Mouse (Mus musculus) c-Kit-positive CD71-positive TER-119-negative erythroid progenitor cells, embryonic 14.5 days (primary cell): ENCODE measurements around the gene Olfr340.
"Not testable (repeated sequence)": the region's sequence is repeated elsewhere in the genome, so short reads cannot be mapped to it uniquely, and the experiment has no call there.

Experiments used
- DNase-seq: peaks from one replicate; pipeline ENCODE4 v3.0.0-alpha.2; 2013; ENCODE audit warnings: low read depth

Gene Olfr340

DNA sequence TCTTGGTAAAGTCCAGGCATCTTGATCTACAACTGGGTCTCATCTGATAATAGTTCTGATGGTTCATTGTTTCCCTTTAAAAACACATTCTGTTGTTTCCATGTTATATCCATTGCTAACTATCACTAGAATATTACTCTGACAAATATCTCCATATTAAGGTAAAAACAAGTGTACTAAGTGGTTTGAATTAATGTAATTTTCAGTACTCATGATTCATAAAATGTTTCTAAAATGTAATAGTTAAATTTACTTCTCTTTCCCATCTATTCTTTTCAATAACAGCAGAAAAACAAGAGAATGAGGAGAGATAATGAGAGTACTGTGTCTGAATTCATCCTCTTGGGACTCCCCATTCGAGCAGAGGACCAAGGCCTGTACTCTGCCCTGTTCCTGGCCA, at the start of gene Olfr340:
Gene Olfr340, plus strand, starts transcription at position 301 of the 400 bp plus-strand sequence.
- DNase-seq: no peak

DNA sequence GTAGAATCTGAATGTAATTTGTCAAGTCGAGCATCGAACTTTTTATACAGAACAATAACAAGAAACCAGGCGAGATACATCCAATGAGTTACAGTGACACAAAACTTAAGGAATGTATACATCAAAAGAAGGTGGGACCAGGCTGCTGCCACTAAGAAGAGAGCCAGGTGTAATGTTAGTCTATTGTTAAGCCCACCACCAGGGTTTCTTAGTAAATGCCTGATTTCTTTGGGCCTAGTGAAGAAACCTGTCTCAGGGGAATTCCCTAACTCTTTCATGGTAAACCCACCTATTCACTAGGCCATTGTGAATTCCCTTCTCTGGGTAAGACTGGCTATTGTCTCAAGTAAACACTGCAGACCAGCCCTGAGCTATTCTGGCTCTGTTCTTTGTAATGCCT, 37.2 kb upstream of the Olfr340 start:
- DNase-seq: not testable (repeated sequence)

DNA sequence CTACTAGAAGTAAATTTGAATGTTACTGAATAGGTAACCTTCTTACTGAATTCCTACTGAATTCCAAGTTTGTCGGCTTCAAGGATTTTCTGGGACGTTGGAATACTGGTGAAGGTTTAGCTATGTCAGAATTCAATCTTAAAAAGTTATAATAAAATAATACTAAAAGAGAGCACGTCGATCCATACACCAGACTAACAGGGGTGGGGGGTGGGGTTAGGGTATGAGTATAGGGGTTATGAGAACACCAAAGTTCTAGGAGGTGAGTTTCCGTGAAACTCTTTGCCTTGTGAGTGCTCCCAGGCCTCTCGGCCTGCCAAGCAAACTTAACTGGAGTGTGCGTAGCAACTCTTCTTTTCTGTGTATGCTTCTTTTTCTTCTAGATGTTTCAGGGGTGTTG, 36.8 kb upstream of the Olfr340 start:
- DNase-seq: not testable (repeated sequence)

DNA sequence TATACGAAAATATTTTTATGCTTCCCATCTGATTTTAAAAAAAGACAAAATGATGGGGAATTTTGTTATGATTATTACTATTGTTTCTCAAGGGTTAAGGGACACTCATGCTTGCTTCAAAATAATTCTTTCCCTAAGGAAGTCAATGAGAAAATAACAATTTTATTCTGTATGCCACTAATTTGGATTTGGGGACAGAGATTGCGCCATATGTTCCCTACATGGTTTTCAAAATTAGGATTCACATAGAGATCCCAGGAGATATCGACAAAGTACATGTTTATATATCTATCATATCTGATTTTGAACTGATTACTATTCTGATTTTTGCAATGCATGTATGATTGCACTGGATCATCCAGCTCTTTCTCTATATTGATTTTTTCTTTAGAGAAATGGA, 33.7 kb upstream of the Olfr340 start, which contains the start of gene Olfr339:
Gene Olfr339, plus strand, starts transcription at position 301 of the 400 bp plus-strand sequence.
- no peak for DNase-seq

DNA sequence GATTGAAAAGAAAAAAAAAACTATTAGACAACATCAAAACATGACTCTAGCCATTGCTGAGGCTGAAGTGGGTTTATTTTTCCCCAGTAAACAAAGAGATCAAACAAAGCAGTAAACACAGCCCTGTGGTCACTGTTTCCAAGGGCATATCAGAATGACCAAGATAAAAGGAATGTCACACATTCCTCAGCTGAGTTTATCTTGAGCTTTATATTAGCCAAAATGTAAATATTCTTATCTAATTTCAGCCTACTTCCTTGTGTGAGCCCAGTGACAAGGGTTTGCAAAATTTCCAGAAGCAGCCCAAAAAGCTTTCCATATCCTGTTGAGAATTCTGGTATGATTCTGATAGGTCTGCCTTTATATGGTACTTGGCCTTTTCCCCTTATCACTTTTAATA, 21.2 kb downstream of the Olfr340 start:
- DNase-seq: no peak

DNA sequence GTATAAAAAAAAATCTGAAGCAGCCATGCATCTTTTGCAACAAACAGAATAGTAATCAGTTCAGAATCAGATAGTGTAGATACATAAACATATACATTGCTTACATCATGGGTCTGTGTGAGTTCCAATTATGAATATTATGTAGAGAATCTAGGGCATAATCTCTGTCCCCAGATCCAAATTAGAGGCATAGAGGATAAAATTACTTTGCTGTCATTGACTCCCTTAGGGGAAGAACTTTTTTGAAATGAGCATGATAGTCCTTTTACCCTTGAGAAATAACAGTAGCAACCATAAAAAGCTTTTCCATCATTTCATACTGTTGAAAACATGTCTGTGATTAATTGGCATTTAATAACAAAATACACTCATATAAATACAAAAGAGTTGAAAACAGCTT, 30.0 kb downstream of the Olfr340 start, which contains the start of gene Olfr341:
Gene Olfr341, minus strand, starts transcription at position 101 of the 400 bp plus-strand sequence.
- no peak for DNase-seq
